Mouse (Mus musculus) layer of hippocampus, adult 8-10 months (tissue): Measurements from ENCODE around the gene Pigs. TPM values are rescaled to one million over a fixed set of nuclear protein-coding genes. Genes with fewer than 3 reads are reported as not detected.

Experiments
- DNase-seq, 2 experiments: peaks; one replicate each; pipeline ENCODE4 v3.0.0; 2022; ENCODE audit warnings: low spot score in 2 of 2
- total RNA-seq, 4 experiments: library from RNA; stranded (reverse); gene quantifications; 2 replicates each; pipeline ENCODE4 v1.2.4; 2022

The Pigs gene
- total RNA-seq, 4 experiments from 2014 or later: 58.9 to 64.6 (median 62.2) TPM

DNA sequence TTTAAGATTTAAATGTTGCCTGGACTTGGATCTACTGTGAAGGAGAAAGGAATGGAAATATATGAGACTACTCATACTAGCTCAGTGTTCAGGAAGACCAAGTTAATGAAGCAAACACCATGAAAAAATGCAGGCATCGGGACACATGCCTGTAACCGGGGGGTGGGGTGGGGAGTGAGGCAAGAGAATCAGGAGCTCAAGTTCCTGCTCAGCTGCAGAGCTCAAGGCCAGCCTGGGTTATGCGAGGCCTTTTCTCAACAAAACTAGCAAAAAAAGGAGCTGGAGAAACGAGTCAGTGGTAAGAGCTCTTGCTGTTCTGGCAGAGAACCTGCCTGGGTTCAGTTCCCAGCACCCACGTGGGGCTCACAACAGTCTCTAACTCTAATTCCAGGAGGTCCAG lies 5.8 kb downstream of the Pigs start:
- DNase-seq: no peak

DNA sequence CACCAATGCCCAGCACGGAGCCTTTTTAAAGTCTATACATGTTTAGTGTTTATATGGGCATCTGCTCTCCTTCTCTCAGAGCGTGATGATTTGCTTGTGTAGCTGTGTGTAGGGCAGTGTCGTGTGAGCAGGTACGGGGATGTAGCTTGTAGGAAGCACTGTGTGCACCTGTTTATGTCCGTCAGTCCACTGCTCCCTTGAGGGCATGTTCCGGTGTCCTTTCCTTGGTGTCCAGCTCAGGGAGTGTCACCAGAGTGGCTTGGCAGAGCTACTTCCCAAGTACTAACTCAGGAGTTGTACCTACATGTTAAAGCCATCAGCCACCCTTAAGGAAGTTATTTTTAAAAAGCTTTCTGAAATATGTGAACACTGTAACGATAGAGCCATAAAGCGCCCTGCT lies 8.8 kb downstream of the Pigs start:
- DNase-seq: no peak

DNA sequence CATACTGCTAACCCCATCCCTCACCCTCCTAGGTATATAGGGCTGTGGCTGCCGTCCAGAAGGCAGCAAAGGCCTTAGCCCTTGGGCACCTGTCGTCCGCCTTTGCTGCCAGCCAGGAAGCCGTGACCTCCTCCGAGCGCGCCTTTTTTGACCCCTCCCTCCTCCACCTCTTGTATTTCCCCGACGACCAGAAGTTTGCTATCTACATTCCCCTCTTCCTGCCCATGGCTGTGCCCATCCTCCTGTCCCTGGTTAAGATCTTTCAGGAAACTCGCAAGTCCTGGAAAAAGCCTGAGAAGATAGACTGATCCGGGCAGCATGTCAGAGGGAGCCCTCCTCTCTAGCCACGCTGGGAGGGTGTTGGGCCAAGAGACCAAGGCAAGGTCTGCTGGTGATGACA lies 13.5 kb downstream of the Pigs start:
- no peak for DNase-seq

DNA sequence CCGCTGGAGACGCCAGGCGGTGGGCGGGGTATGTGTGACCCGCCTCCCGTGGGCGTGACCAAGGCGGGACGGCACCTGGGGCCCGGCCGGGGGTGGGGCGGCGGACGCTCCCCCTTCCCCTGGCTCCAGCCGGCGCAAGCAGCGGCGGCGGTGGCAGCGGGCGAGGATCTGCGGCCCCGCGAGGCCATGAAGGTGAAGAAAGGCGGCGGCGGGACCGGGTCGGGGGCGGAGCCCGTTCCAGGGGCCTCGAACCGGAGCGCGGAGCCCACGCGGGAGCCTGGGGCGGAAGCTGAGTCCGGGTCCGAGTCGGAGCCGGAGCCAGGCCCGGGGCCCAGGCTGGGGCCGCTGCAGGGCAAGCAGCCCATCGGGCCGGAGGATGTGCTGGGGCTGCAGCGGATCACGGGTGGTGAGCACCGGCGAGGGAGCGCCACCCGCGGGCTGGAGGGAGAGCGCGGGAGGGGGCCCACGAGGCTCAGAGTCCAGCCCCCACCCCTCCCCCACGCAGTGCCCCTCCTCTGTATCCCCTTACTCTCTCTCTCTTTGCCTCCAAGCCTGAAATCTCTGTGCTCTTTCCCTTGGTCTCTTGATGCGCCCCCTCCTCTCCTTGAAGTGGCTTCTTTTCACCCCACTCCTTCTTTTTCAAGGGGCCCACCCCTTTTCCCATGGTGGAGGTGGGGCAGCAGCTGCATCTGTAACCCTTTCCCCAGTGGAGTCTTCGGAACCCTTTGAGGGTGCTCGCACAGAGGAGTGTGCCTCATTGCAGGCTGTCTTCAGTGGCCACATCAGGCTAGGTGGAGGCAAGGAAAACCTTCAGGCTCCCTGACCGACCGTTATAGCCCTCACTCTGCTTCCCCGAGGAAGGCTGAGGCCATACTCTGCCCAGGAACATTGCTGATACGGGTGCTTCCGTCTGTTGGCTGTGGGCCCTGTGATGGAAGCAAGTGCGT lies 15.4 kb downstream of the Pigs start, which contains the start of gene Unc119:
Unc119 (plus strand) TSS at position 102 of the 947 bp plus-strand sequence.
- peak in 1 of 2 experiments; percentile 61 for DNase-seq

DNA sequence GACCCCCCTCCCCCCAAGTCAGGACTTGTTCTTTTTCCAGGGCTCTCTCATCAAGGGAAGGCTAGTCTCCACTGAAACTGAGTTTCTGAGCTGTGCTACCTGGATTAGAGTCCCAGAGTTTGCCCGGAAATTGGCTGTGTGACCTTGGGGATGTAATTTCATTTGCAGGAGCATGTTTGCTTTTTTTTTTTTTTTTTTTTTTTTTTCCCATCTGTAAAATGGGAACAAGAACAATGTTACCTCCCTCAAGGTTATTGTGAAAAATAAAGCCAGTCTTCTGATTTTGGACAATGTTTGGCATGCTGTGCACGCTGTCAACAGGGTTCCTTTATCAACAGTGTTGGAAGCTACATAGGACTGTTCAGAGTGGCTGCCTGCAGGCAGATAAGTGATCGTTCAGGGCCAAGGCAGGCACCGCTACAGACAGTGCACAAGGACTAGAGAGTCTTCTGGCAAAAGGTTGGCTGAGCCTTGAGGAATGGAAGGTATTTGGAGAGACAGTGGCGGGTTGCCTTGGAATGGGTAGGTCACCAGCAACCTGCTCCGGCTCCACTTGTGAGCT lies 16.2 kb downstream of the Pigs start:
- DNase-seq: no peak

DNA sequence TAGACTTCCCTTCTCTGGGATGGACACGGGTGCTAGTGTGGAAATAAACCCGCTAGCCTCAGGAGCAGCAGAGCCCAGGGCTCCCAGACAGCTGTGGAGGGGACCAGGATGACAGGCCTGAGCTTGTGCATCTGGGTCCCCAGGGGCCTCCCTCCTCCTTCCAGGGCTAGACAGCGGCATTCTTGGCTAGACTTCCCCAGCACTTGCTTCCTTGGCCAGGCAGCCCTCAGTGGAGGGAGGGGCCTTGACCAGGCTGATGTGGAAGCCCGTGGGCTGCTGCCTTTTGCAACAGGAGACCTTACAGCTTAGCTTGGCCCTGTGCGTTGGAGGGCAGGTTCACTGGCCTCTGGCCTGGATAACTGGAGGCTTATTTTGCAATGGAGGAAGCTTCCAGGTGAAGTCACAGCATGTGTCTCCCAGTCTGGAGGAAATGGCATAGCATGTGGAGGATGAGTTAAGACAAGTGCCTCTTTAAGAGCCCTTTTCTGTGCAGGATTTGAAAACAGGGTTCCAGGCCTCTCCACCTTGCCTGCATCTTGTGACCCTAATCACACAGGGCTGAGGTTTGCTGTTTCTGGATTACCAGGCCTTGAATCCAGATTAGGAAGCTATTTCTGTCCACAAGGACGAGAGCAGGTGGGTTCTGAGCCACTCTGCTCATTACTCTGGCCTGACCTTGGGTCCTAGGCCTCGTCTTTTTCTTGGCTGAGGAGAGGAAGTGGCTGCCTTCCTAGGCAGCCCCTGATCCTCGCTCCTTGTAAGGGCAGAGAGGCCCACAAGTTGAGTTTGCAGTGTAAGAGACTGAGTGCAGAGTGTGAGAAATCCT lies 16.9 kb downstream of the Pigs start:
- no peak for DNase-seq

DNA sequence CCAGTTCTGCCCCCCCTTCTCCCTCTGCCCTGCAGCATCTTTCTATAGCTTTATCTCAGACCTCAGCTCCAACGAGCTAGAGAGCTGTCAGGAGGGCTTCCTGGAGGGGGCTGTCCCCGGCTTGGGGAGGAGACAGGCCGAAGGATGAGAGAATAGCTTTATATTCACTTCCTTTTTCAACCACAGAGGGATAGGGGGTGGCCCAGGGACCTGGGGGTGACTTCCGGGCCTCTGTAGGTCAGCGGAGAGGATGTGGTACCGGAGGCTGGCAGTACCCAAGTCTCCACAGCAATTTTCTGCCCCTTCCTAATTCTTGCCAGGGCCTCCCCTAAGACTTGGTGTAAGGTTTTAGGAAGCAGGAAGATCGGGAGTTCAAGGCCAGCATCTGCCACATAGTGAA lies 17.6 kb downstream of the Pigs start:
- DNase-seq: no peak

DNA sequence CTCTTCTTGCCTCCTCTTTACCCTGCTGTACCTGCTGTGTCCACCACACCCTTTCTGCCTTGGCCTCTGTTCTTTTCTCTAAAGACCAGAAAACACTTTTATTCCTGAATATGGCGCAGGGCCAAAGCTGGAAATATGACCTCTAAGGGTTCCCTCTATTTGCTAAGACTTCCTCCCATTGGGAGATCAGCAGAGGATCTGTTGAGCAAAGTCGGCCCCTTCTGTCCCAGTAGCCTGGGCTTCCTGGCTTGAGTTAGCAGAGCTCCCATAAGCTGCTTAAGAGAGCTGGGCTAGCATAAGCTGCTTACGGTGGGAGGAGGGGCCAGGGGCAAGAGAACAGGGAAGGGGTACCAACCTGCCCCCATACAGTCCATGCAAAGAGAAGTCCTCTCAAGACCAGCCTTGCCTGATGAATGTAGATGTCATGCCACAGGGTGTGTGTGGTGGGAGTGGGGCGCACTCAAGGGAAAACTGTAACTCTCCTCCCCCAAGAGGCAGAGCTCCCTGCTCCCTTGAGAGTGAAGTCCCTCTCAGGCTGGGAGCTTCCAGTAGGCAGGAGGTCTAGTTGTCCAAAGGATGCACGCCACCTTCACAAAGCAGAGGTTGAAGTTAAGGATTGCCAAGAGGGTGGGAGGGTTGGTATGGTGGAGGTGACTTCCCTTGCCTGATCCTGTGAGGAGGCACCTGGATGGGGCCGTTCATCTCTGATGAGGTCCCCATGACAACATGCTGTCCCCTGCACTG lies 18.3 kb downstream of the Pigs start:
- no peak for DNase-seq

DNA sequence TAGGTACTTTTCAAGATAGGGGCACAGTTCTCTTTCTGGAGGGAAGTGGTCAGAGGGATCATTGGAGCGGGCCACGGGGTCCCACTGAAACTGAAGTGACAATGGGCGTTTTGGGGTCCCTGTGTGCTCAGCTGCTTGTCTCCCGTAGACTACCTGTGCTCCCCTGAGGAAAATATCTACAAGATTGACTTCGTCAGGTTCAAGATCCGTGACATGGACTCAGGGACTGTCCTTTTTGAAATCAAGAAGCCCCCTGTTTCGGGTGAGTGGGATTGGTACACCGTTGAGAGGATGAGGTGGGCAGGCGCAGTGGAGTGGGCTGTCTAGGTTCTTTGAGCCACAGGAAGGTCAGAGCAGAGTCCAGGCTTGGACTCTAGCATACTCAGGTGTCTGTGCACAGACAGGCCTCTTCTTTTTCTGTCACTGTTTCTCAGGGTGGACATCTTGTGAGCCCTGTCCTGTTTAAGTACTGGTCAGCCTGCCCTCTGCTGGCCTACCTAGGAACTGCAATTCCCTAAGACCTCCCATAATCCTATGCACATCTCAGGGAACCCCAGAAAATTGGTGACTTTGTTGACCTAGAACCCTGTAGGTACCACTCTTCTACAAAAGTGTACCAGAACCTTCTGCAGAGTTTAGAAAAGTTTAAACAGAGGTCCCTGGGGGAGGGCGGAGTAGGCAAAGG lies 19.0 kb downstream of the Pigs start:
- DNase-seq: peak in 1 of 2 experiments; percentile 80

DNA sequence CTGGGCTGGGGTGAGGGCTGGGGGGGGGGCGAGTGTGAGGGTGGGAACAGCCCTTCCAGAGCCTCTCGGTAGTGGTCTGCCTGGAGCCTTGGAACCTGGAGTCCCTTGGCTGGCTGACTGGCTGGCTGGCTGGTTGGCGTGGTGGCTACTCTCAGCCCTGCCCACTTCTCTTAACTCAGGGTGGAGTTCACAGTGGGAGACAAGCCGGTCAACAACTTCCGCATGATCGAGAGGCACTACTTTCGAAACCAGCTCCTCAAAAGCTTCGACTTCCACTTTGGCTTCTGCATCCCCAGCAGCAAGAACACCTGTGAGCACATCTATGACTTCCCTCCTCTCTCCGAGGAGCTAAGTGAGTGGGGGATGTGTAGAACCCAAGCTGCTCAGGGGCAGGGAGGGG lies 19.7 kb downstream of the Pigs start:
- no peak for DNase-seq

DNA sequence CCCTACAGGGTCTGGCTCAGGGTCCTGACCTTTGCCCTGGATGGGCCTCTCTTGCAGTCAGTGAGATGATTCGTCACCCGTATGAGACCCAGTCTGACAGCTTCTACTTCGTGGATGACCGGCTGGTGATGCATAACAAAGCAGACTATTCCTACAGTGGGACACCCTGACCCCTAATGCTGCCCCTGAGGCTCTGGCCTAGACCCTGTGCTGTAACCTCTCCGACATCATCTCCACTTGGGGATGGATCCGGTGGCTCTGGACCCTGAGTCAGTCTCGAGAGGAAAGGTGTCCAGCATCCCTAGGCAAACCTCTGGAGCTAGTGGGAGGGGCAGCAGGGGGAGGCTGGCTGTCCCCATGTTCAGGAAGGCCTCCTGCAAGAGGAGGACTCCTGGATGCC lies 20.3 kb downstream of the Pigs start:
- no peak for DNase-seq

DNA sequence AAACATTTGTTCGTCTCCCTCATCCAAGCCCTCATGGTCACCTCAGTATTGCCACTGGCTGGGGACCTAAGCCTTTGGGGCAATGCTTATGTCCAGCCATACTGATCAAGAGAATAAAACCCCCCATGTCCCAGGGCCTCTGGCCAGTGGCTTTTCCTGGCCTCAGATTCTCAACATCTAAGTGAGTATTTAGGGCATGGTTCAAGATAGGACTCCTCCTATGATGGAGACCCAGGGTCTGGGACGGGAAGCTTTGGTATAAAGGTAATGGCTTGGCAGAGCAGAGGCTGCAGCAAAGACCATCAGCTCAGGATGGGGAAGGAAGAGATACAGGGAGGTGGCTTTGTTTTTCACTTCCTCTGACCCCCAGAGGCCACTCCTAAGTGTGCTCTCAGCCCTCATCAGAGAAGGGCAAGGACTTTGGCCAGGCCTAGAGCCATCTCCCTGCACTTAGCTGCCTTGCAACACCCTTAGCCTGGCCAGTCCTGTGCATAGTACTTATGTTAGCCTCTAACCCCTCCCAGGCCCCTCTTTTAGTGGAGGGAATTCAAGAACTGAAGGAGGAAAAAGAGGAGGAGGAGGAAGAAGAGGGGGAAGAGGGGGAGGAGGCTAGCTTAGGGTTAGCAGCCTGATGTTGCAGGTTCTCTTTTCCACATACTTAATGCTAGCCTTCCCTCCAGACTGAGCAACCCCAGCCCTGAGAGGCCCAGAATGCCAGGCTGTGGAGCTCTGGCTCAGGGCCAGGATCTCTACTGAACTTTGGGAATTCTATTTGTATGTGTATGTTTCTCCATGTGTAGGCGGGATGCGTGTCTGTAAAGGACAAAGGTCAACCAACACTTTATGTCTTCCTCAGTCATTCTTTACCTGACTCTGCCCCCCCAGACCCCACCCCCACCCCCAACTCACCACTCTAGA lies 21.5 kb downstream of the Pigs start:
- DNase-seq: no peak

DNA sequence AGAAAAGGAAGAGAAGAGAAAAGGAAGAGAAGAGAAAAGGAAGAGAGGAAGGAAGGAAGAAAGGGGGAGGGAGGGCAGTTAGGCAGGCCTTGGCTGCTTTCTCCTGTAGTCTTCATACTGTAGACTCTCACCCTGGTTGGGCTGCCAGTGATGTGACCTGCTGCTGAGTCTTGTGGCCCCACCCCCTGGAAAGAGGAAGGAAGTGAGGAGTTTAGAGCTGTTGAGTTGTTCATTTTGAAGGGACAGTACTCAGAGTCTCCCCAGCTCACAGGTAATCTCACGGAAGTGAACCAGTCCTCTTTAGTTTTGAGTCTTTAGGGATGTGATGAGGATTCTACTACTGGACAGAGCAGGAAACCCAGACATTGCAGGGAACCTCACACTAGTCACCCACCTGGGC lies 24.9 kb downstream of the Pigs start:
- DNase-seq: no peak

DNA sequence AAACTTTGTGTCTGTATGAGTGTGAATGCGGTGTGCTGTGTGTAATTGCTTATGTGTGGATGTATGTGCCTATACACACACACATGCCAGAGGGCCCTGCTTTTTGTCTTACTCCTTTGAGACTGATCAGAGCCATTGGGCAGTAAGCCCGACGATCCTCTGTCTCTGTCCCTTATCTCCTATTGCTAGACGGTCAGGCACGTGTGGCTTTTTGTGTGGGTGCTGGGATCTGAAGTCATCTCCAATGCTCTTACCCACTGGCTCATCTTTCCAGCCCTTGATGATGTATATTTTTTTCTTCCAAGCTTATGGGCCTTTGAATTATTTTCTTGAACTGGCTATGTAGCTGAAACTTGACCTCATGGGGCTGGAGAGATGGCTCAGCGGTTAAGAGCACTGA lies 26.7 kb downstream of the Pigs start:
- DNase-seq: no peak

DNA sequence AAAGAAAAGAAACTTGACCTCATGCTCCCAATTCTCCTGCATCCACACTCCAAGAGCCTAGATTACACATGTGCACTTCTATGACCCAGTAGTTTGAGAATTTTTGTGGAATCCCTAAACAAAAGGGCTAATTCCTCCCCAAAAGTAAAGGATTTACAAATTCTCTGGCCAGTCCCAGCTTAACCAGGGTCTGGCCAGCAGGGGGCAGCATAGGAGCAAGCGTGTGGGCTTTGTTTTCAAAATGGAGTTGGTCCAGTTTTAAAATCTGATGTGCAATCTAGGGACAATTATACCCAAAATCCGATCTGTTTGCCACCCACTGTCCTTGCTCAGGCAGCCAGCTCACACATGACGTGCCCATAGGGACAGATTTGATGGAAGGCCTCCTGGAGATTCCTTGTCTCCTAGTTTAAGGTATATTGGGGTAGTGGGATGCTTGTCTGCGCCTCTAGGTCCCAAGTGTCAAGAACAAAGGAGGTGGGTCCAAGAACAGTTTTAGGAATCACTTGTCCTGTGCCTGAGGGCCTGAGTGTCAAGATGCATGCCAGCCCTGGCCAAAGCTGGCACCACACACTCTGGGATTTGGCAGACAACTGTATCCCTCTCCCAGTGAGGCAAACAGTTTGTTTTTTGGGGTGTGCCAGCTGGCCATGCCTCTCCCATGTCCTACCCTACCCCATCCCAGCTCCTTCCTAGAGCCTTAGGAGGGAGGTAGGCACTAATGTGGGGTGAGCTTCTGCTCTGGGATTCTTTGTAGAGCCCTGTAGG lies 27.4 kb downstream of the Pigs start:
- DNase-seq: peak in 1 of 2 experiments; percentile 54

DNA sequence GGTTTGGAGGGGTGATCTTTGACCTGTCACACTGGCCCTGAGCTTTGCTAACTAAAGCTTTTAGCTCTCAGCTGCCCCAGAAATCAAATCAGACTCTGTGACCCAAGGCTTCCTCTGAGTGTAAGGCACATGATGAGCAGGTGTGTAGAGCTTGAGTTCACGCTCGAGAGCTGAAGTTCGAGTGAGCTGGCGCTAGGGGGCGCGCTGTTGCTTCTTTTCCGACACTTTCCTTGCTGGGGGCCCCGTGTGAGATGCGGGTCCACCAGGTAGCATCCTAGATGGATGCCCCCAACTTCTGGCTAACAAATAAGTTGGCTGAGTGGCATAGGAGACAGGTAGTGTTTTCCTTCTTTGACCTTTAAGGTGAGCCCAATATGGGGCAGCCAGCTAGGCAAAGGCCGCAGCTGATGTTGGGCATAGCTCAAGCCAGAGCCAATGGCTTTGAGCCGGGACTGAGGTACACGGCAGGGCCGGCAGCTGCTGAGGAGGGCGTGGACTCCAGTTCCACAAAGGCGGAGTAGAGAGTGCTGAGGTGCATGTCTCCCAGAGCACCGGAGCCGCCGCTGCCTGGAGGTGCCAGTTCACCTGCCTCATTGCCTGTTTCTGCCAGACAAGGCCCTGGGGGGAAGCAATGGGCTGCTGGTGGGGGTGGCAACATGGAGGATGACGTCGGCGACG lies 30.3 kb downstream of the Pigs start:
- no peak for DNase-seq

DNA sequence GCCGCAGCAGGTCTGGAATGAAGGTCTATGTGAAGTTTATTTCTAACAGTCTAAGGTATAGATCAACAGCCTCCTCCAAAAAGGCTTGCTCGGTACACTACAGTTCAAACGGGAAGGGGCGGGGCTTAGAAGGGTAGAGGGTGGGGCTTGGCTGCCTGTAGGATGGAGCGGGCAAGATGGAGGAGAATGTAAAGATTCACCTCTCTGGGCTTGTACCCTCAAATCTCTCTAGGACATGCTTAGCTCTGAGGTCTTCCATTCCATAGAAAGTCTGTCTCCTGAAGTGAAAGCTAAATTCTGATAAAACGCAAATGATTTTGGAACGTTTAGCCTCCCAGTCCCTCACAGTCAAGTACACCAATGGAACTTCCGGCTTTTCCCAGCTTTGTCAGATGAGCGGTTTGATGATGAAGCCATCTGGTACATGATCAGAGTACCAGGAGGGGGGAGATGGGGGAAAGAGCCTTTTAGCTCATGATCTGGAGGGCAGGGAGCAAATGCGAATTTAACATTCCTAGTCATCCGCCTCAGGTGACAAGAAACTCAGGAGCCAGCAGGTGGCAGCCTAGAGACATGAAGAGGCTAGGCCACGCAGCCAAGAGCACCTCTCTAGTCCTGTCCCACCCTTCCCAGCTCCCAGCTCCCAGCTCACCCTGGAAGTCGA lies 32.0 kb downstream of the Pigs start:
- peak; percentile 46 to 70 for DNase-seq

DNA sequence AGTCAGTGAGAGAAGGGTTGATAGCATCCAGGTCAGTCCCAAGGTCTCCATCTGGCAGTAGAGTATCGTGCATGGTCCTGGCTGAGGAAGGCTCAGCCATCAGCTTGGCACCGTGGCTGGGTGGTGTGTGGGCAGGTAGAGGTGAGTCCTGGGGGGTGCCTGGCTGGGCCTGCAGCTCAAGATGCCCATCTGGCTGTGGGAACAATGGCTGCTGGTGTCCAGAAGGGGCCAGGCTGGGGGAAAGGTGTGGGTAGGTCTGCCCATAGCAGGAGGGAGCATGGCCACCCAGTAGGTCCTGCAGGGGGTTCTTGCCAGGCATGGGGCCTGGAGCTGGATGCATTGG lies 32.5 kb downstream of the Pigs start:
- no peak for DNase-seq
